ENCODE assay signal across 8 mouse cellular contexts in genomic region chr11:95533484-95534160, GRCm38 (mm10). TPM values are rescaled to one million over a fixed set of nuclear protein-coding genes. Genes with fewer than 3 reads are reported as not detected.
DNase-seq lines count a peak whose midpoint lies in the region; ATAC-seq and TF ChIP-seq lines count a peak whose summit lies in the region.

No protein-coding gene starts in this region.

- no peak for TF ChIP-seq POLR2A in small intestine, adult 2 months (IDR thresholded peaks at IDR 0.05; ENCODE audit: low read depth, low read length)

- WGBS in embryonic facial prominence, embryonic 10.5 days = 24% methylated on average over 24 of the region's 24 CpGs
- 25% methylated on average over 24 of the region's 24 CpGs for WGBS in limb, embryonic 10.5 days
- WGBS in midbrain, embryonic 13.5 days = 25% methylated on average over 24 of the region's 24 CpGs
- WGBS in small intestine, adult 2 months = 22% methylated on average over 24 of the region's 24 CpGs

- DNase-seq in adrenal gland, postnatal 14 days = peak; percentile 97
- DNase-seq in embryonic facial prominence, embryonic 10.5 days (ENCODE audit: low spot score) = peak; percentile 95
- peak; percentile 96 for DNase-seq in heart, adult 11 months
- peak; percentile 73 for DNase-seq in kidney, adult 11 months
- peak; percentile 99 for DNase-seq in limb, embryonic 10.5 days (ENCODE audit: low spot score)

- 0 out of 2 replicates have a peak overlapping the region, but pooled peaks have one; percentile 25 for H3K9ac ChIP-seq in midbrain, embryonic 13.5 days (replicated peaks)

- H3K4me3 ChIP-seq in embryonic facial prominence, embryonic 10.5 days = peak overlapping the region; percentile 42
- peak overlapping the region; percentile 18; the same call in 1 of the 2 replicates for H3K4me3 ChIP-seq in limb, embryonic 10.5 days
- H3K4me3 ChIP-seq in midbrain, embryonic 13.5 days (replicated peaks) = no peak overlapping the region
- H3K4me3 ChIP-seq in small intestine, adult 2 months (ENCODE audit: low read depth, low read length) = no peak overlapping the region

- no peaks in the 10 kb centered on the region for H3K9me3 ChIP-seq in embryonic facial prominence, embryonic 10.5 days
- H3K9me3 ChIP-seq in limb, embryonic 10.5 days (replicated peaks) = no peaks in the 10 kb centered on the region
- H3K9me3 ChIP-seq in midbrain, embryonic 13.5 days = no peaks in the 10 kb centered on the region

- H3K27ac ChIP-seq in embryonic facial prominence, embryonic 10.5 days (replicated peaks) = peak overlapping the region; percentile 44
- H3K27ac ChIP-seq in limb, embryonic 10.5 days = 0 out of 2 replicates have a peak overlapping the region, but pooled peaks have one; percentile 22
- H3K27ac ChIP-seq in midbrain, embryonic 13.5 days = no peak overlapping the region
- no peak overlapping the region for H3K27ac ChIP-seq in small intestine, adult 2 months (ENCODE audit: insufficient read depth, low read depth, low read length)

- peak; percentile 99 for TF ChIP-seq CTCF in small intestine, adult 2 months (IDR thresholded peaks at IDR 0.05; ENCODE audit: extremely low read depth, insufficient read length, insufficient replicate concordance, low read depth, low read length)

- H3K4me2 ChIP-seq in midbrain, embryonic 13.5 days (replicated peaks) = peak overlapping the region; percentile 48

- H3K4me1 ChIP-seq in embryonic facial prominence, embryonic 10.5 days = peaks cover 19% of the 10 kb centered on the region
- peaks cover 22% of the 10 kb centered on the region for H3K4me1 ChIP-seq in limb, embryonic 10.5 days
- H3K4me1 ChIP-seq in midbrain, embryonic 13.5 days (replicated peaks) = peaks cover 6% of the 10 kb centered on the region
- no peaks in the 10 kb centered on the region; the same call in 1 of the 2 replicates for H3K4me1 ChIP-seq in small intestine, adult 2 months (ENCODE audit: control insufficient read depth, insufficient read depth, insufficient read length, low read length)

- peak; percentile 87 for ATAC-seq in midbrain, embryonic 13.5 days
- ATAC-seq in inflammation-experienced regulatory T-cells, adult 6 months = no peak

- H3K36me3 ChIP-seq in embryonic facial prominence, embryonic 10.5 days (replicated peaks) = no peaks in the 10 kb centered on the region
- H3K36me3 ChIP-seq in limb, embryonic 10.5 days = no peaks in the 10 kb centered on the region
- H3K36me3 ChIP-seq in midbrain, embryonic 13.5 days = no peaks in the 10 kb centered on the region
- no peaks in the 10 kb centered on the region for H3K36me3 ChIP-seq in small intestine, adult 2 months (ENCODE audit: control insufficient read depth, insufficient read depth, low read length)

- H3K27me3 ChIP-seq in embryonic facial prominence, embryonic 10.5 days (replicated peaks; ENCODE audit: low read depth, poor library complexity, severe bottlenecking) = peaks cover 16% of the 10 kb centered on the region
- peaks cover 16% of the 10 kb centered on the region; the same call in 1 of the 2 replicates for H3K27me3 ChIP-seq in limb, embryonic 10.5 days (ENCODE audit: low read depth, poor library complexity, severe bottlenecking)
- H3K27me3 ChIP-seq in midbrain, embryonic 13.5 days = 0 out of 2 replicates have a peak, but pooled peaks cover 4% of the 10 kb centered on the region
- H3K27me3 ChIP-seq in small intestine, adult 2 months (ENCODE audit: control insufficient read depth, insufficient read depth, low read length) = no peaks in the 10 kb centered on the region

RNA-seq across cellular contexts. Expression of gene Nxph3, which starts 19.3 kb away (rescaled TPM):
- 2.6 and 3.8 TPM in 2 replicates for total RNA-seq in adrenal gland, postnatal 14 days (2021)
- polyA plus RNA-seq in embryonic facial prominence, embryonic 10.5 days (2016; fragmentation: Nextera tagmentation; extraction: Ambion mirVana) = 0.50 and 0.54 TPM in 2 replicates
- polyA plus RNA-seq in limb, embryonic 10.5 days (2016; fragmentation: Nextera tagmentation; extraction: Ambion mirVana) = 0.38 and 0.66 TPM in 2 replicates
- polyA plus RNA-seq in midbrain, embryonic 13.5 days (2015; fragmentation: Nextera tagmentation; extraction: Ambion mirVana) = 1.2 and 1.9 TPM in 2 replicates
- polyA plus RNA-seq in small intestine, adult 2 months (2012; rRNA removed) = 0.23 and 0.61 TPM in 2 replicates
- not detected for polyA plus RNA-seq in inflammation-experienced regulatory T-cells, adult 6 months (2017; shearing (Covaris generic))

RNA-seq across cellular contexts. Expression of gene Ngfr, which starts 53.9 kb away (rescaled TPM):
- total RNA-seq in adrenal gland, postnatal 14 days (2021) = 5.6 and 14.3 TPM in 2 replicates
- polyA plus RNA-seq in embryonic facial prominence, embryonic 10.5 days (2016; fragmentation: Nextera tagmentation; extraction: Ambion mirVana) = 21.7 and 23.5 TPM in 2 replicates
- polyA plus RNA-seq in limb, embryonic 10.5 days (2016; fragmentation: Nextera tagmentation; extraction: Ambion mirVana) = 9.7 and 16.3 TPM in 2 replicates
- polyA plus RNA-seq in midbrain, embryonic 13.5 days (2015; fragmentation: Nextera tagmentation; extraction: Ambion mirVana) = 13.8 and 17.2 TPM in 2 replicates
- 4.8 and 6.5 TPM in 2 replicates for polyA plus RNA-seq in small intestine, adult 2 months (2012; rRNA removed)
- not detected for polyA plus RNA-seq in inflammation-experienced regulatory T-cells, adult 6 months (2017; shearing (Covaris generic))

Comparison
In these comparisons a context has a peak if more than half of its experiments do, and no peak if none do; other contexts are left out.
1. H3K27ac ChIP-seq: peak in embryonic facial prominence, embryonic 10.5 days (single experiment) and limb, embryonic 10.5 days (single experiment); none in midbrain, embryonic 13.5 days (single experiment) and small intestine, adult 2 months (single experiment).
2. H3K4me3 ChIP-seq: peak in embryonic facial prominence, embryonic 10.5 days (single experiment) and limb, embryonic 10.5 days (single experiment); none in midbrain, embryonic 13.5 days (single experiment) and small intestine, adult 2 months (single experiment).
3. Peak in every context shown above with its lines, with median percentiles within 50 percentile points of each other: DNase-seq.